Mouse (Mus musculus): ENCODE data around the gene Ptprk.
A peak's percentile ranks its signal among the peaks of the same experiment; 100 is the strongest.

The Ptprk gene

DNA sequence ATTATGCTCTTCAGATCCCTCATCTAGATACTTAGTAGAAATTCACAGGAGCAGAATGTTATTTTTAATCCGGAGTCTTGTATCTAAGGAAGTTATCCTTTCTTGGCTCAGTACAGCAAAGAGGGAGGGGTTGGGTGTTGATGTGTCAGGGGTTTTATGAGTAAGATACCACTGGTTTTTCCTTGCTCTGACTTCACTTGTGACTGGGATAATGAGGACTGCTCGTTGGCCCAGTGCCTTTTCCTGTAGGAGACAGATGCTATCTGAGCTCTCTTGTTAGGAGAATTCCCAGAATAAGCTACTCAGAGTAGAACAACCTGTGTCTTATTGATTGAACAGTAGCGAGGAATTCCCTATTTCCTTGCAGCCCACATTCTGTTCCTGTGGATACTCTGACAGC, 39.3 kb downstream of the Ptprk start:
- peak; percentile 36 for DNase-seq (ENCODE audit: low spot score)

GRCm38 (mm10) chr10:28116982-28117381, 42.4 kb downstream of the Ptprk start:
- no peak for DNase-seq (ENCODE audit: low spot score)

- no peak for DNase-seq (ENCODE audit: low spot score)
These were observed 44.3 kb downstream of the Ptprk start for GRCm38 (mm10) chr10:28118783-28119365.

GRCm38 (mm10) chr10:28123881-28124280, 49.3 kb downstream of the Ptprk start:
- peak; percentile 12 for DNase-seq (ENCODE audit: low spot score)

GRCm38 (mm10) chr10:28128011-28128410, 53.4 kb downstream of the Ptprk start:
- peak; percentile 63 for DNase-seq (ENCODE audit: low spot score)

- no peak for DNase-seq (ENCODE audit: low spot score)
These were observed 53.8 kb downstream of the Ptprk start for GRCm38 (mm10) chr10:28128450-28128849.

- DNase-seq (ENCODE audit: low spot score), result no peak
These were observed 55.8 kb downstream of the Ptprk start for GRCm38 (mm10) chr10:28130422-28130821.

- no peak for DNase-seq (ENCODE audit: low spot score)
These were observed 59.1 kb downstream of the Ptprk start for GRCm38 (mm10) chr10:28133770-28134169.

GRCm38 (mm10) chr10:28138399-28138798, 63.8 kb downstream of the Ptprk start:
- no peak for DNase-seq (ENCODE audit: low spot score)

DNA sequence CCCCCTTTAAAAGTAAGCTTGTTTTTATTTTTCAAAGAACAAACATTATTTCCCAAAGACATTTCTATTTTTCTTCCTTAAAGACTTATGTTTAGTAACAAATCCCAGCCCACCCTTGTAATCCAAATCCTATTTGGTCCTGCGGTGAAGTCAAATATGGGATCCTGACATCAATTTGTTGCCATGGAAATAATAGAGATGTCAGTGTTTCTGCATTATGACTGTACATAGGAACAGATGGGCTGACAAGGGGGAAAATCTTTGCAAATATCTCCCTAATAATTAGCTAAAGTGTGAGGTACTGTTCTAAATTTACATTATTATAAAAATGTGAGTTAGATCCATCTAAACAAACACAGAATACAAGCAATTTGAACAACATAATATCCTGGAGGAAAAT, 69.8 kb downstream of the Ptprk start:
- DNase-seq (ENCODE audit: low spot score), result no peak

GRCm38 (mm10) chr10:28145326-28145725, 70.7 kb downstream of the Ptprk start:
- no peak for DNase-seq (ENCODE audit: low spot score)

DNA sequence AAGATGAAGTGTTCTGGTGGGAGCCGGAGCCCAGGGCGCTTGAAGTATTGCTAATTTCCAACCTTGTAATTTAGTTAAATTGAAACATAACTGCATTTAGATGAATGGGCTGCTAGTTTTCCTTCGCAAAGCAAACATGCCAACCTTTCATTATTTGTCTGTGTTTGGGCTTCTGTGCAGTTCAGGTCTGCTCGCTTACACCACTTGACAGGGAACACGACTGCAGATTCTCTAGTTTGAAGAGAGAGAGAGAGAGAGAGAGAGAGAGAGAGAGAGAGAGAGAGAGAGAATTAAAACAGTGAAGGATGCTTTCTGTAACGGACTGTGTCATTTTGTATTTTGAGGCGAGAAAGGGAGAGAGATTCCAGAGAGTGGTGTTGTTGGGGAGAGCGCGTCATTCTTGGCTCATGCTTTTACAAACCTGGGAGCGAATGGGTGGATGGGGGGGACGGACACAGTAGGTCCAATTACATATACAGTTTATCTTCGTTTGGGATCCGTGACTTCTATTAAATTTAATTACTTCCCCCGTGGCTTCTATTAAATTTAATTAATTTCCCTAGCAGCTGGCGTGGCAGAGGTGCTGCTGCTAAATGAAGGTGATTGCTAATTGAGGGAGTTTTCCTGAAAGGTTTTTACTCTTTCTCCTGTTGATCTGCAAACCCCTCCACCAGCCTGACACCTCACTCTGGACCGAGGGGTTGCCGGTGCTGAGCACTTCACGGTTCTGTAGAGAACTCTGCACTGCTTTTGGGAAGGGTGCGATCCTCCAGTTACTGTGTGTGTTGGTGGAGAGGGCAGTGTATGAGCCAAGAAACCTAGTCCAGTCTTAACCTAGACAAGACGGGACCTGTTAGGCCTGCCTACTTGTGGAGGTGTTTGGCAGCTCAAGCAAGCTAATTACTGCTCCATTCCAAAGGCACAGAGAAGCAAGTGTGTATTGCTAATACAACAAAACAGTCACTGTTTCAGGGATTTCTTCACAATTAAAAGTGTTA, 81.4 kb downstream of the Ptprk start:
- DNase-seq (ENCODE audit: low spot score), result no peak

DNA sequence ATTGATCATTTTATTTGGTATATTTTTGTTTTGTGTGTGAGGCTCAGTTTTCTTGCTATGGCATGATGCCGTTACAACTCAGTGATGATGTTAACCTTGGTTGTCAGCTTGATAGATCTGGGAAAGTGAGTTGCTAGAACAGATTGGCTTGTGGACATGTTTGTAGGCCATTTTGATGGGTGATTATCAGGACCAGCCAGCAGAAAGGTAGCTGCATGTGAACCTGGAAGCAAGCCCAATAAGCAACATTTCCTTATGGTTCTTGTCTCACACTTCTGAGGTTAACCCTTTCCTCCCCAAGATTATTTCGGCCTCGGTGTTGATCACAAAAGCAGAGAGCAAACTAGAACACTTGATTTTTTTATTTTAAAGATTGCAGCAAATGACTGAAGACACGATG, 85.1 kb downstream of the Ptprk start:
- DNase-seq (ENCODE audit: low spot score), result no peak

GRCm38 (mm10) chr10:28161306-28161705, 86.7 kb downstream of the Ptprk start:
- DNase-seq (ENCODE audit: low spot score), result no peak

DNA sequence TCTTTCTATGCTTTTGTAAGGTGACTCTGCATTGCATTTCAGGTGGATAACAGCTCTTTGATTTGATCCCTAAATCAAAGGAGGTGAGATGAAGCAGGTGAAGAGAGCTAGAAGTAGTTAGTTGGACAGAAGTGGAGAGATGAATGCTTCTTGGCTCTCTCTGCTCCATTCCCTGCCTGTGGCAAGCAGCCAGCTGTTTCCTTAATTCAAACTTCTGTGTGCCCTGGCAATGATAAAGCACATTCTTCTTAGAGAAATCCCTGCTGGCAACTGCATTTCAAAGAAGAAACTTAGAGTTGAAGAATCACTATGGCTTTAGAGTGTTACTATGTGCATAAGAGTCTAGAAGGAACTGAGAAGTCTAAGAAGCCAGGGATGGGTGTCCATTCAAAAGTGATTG, 89.6 kb downstream of the Ptprk start:
- no peak for DNase-seq (ENCODE audit: low spot score)

DNA sequence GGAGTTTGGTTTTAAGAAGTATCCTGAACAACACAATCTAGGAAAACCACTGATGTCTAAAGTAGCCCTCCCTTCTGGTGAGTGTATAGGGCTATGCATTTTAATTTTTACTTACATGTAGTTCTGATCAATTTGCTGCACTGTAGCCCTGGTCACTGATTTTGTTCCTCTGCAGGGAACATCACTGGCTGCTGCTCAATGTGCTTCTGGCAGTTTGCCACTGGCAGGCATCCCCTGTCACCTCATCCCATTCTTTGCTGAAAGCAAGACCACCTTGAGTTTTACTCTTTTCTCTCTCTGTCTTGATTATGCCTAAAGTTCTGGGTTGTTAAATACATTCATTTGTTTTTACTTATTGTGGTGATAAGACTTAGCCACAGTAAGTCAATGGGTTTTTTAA, 90.1 kb downstream of the Ptprk start:
- no peak for DNase-seq (ENCODE audit: low spot score)

GRCm38 (mm10) chr10:28166610-28167009, 92.0 kb downstream of the Ptprk start:
- no peak for DNase-seq (ENCODE audit: low spot score)

DNA sequence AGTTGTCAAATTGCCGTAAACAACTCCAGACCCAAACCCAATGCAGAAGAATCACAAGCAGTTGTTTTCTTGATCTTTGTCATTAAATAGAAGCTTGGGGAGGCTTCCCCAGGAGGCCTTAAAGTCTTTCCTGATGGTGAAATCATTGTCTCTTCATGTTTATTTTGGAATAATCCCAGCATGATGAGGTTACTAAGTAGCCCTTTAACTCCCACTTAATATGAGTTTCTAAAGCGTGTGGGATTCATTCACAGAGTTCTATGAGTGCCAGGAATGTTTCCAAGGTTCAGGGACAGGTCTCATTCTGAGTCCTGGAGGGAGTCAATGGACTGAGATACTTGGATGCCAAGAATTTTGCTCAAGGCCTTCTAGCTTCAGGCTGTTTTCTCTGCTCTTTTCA, 92.5 kb downstream of the Ptprk start:
- no peak for DNase-seq (ENCODE audit: low spot score)

- no peak for DNase-seq (ENCODE audit: low spot score)
These were observed 96.6 kb downstream of the Ptprk start for GRCm38 (mm10) chr10:28171196-28171595.

DNA sequence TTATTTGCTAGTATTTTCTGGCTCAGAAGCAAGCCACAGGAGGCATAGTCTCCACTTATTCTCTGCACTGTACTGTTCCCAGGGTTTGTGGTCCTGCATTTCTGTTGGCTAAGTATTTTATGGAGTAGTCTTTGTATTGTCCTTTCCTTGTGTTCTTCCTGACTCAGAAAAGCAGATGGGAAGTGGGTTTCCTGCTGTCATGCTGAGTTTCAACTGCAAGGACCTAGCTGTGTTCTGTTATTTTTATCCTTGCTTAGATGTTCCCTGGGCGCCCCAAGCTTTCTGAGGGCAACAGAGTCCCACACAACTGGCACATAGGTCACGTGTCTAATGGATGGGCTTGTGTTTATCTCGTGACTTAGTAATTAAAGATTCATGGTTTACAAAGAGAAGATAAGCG, 104.3 kb downstream of the Ptprk start:
- peak; percentile 22 for DNase-seq (ENCODE audit: low spot score)

- DNase-seq (ENCODE audit: low spot score), result no peak
These were observed 107.5 kb downstream of the Ptprk start for GRCm38 (mm10) chr10:28182081-28182480.

DNA sequence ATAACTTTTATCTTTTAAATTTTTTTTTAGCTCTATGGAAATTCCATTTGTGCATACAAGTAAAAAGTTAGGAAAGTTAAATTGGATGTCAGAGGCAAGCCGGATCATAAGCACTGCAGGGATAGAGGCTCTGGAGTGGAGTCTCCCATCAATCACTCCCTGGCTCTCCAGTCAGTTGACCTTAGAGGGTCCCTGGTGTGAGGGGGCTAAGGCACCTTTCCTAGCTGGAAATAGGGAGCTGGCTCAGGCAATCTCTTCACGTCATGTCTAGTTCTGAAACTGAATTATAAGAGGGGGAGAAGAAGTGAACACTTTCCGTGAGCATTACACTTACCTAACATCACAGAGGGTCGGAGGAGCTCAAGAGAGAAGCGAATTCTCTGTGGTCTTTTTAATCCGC, 110.1 kb downstream of the Ptprk start:
- DNase-seq (ENCODE audit: low spot score), result no peak

- DNase-seq (ENCODE audit: low spot score), result no peak
These were observed 110.7 kb downstream of the Ptprk start for GRCm38 (mm10) chr10:28185326-28185725.
